Mouse (Mus musculus): ENCODE measurements around the gene Mfsd11.
"Not testable (repeated sequence)": the region's sequence is repeated elsewhere in the genome, so short reads cannot be mapped to it uniquely, and the experiment has no call there.

Gene Mfsd11

DNA sequence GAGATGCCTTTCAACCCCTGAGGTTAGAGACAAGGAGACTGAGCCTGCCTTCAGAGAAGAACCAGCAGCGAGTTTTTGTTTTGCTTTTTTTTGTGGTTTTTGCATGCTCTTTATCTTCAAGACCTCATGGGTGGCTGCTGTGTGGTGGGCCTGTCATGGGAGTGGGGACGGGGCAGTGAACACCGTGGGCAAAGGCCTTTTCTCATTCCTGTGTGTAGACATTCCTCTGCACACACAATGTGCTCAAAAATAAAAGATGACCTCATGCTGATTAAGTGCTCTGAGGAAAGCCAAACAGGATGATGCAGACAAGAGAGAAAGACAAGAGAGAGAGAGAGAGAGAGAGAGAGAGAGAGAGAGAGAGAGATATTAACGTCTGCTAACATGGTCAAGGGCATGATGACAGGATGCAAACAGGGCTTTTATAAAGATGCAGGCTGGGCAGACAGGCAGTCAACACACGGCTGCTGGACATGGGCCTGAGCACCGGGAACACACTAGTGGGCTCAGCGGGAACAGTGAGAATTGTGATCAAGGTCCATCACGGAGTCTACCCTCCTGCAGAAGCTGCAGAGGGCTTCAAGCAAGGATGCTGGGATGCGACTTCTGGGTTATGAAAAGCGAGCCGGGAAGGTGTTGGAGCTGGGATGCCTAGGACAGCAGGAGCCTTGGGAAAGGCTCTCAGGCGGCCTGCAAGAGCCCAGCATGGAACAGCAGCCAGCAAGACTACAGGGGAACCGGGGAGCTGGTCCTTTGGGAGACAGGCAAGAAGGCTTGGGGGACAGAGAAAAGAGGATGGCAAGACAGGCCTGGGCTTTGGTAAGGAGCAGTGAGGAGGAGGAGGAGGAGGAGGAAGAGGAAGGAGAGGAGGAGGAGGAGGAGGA, 30.9 kb upstream of the Mfsd11 start:
- no peak for DNase-seq

GRCm38 (mm10) chr11:116822215-116822614, 30.0 kb upstream of the Mfsd11 start:
- DNase-seq, result no peak

- DNase-seq, result no peak
Measured at GRCm38 (mm10) chr11:116822626-116823025, 29.6 kb upstream of the Mfsd11 start.

DNA sequence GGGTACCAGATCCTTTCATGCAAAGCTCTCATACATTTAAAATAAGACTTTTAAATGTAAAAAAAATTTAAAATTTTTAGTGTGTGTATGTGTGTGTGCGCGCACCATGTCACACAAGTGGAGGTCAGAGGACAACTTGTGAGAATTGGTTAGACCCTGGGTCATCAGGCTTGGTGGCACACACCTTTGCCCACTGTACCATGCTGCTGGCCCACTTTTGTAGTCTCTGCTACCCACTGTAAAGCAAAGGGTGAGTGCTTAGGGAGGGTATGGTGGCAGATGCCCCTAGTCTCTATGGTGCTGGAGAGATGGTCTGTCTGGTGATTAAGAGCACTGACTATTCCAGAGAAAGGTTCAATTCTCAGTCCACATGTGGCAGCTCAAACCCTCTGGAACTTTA, 29.0 kb upstream of the Mfsd11 start:
- no peak for DNase-seq

DNA sequence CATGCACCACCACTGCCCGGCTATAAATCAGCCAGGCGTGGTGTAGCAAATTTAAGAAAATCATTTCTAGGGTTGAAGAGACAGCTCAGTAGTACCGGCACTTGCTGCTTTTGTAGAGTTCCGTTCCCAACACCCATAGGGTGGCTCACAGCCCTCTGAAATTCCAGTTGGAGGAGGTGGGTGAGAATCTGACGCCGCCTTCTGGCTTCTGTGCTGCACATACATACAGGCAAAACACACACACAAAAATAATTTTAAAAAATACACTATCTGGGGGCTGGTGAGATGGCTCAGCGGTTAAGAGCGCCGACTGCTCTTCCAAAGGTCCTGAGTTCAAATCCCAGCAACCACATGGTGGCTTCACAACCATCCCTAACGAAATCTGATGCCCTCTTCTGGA, 28.4 kb upstream of the Mfsd11 start:
- not testable (repeated sequence) for DNase-seq

GRCm38 (mm10) chr11:116825230-116825629, 27.0 kb upstream of the Mfsd11 start:
- no peak for DNase-seq

GRCm38 (mm10) chr11:116826550-116827504, 25.4 kb upstream of the Mfsd11 start:
- no peak for DNase-seq

GRCm38 (mm10) chr11:116827534-116828165, 24.6 kb upstream of the Mfsd11 start, which contains the start of gene Mxra7:
Mxra7 (minus strand) TSS chr11:116828046.
- no peak for DNase-seq

- no peak for DNase-seq
Measured at GRCm38 (mm10) chr11:116832172-116832685, 20.0 kb upstream of the Mfsd11 start.

DNA sequence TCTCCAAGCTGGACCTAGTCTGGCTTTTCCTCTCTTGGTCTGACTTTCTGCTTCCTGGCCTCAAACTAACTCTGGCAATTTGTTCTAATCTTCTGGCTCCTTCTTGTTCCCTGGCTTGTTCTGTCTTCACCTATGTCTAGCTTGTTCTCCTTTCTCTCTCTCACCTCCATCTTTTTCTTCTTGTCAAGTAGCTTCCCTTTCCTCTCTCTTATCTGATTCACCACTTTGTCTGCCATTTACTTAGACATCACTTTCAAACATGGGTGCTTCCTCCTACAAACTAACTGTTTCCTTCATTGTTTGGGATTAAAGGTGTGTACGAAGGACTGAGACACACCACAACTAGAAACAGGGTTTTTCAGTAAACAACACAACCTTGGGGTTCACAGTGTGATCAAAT, 17.3 kb upstream of the Mfsd11 start:
- DNase-seq, result no peak

DNA sequence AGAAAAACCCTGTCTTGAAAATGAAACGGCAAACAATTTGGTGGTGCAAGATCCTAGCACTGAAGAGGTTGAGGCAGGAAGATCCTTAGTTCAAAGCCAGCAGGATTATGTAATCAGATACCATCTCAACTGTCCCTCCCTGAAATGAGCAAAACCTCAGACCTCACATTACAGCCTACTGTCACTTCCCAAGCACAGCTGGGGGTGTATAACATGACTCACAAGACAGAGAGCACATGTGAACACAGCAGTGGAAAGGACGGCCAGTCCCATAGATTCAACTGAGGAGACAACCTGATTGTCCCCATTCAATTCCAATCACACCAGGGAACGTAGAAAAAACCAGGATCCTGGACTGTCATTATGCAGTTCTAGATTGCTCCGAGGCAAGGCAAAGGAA, 16.0 kb upstream of the Mfsd11 start:
- DNase-seq, result no peak

DNA sequence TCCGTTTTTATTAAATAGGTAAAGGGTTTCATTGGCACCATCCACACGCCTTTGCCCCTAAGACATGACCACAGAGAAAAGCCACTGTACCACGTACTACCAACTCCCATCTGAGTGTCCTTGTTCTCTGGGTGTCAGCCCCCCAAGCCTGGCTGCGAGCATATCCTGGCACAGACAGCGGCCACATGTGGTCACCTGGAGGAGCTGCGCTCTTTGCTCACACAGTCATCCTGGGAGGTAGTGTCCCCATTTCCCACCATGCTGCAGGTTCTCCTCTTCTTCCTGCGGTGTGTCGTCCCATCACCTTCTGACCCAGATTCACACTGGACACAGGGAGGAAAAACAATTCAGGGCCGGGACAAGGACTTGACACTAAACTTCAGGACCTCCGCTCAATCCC, 14.8 kb upstream of the Mfsd11 start:
- DNase-seq, result no peak

DNA sequence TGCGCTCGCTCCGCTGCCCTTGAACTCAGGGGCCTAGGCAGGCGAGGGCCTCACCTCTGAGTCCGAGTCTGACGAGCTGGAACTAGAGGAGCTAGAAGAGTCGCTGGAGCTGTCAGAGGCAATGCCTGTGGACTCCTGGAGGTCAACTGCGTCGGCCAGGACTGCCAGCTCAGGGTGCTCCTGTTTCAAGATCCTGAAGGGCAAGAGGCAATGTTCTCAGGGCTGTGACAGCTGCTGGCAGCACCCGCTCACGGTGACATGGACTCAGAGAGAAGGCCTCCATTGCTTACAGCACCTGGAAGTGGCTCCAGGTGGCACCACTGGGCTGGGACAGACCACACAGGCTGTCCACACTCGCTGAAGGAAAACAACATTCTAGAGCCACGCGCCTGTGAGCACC, 13.3 kb upstream of the Mfsd11 start:
- DNase-seq, result no peak

DNA sequence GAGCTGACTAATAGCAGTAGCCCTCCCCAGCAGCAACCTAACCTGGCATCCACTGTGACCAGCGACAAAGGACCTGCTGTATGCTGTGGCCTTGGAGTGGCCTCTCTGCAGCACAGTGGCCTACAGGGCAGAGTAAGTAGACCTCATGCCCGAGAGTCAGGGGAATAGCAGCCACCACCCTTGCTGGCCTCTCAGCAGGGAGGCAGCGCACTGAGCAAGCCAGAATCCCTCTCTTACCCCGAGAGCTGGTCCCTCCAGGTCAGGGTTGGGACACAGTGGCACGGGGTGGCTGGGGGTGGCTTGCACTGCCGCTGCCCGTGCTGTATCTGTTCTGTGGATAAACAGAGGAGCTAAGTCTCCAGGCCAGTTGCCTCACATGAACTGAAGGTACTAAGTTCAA, 12.6 kb upstream of the Mfsd11 start:
- no peak for DNase-seq

DNA sequence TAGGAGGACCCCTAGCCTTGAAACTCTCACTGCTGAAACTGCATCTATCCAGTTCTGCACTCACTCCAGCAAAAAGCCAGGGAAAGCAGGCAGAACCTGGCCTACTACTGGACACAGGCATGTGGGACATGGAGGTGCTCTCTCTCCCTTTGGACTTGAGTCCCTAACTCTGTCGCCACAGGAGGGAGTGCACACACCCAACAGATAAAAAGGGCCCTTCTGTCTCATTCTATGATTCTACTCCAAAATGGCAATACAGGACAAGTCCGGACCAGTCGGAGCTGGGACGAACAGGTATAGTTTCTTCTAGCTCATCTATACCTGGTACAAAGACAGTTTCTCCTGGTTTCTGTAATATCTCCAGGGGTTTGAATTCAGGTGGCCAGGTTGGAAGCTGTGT, 11.5 kb upstream of the Mfsd11 start:
- DNase-seq, result no peak

DNA sequence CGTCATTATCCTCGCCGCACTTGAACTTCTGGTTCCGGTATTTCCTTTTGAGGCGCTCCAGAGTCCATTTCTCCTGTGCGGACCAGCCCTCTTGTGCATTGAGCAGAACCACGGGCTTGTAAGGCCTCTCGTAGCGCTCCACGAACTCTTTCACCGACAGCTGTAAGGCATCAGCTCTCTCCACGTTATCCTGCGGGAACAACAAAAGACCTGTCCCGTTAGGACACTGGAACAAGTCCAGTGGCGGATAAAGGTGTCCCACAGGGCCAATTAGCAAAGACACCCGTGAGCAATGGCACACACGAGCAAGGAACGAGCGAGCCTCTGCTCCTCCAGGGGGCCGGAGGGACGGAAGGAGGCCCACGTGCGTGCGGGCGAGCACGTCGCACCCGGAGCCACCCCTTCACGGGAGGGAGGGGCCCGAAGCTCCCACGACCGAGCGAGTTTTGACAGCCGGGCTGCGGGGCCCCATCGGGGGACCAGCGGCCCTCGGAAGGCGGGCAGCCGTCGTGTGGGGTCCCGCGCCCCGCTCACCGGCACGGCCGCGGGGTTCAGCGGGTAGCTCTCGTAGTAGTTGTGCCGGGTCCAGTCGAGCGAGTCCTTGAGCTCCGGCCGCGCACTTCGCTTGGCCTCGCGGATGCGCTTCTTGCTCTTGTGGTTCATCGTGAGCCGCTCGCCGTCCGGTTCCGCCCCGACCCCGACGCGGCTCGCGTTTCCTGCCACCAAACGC, 9.5 kb upstream of the Mfsd11 start:
- peak; percentile 64 to 74 for DNase-seq

GRCm38 (mm10) chr11:116843261-116844233, 8.7 kb upstream of the Mfsd11 start, which contains the start of the genes Mettl23 and Jmjd6:
Mettl23 (plus strand) TSS chr11:116843278.
Jmjd6 (minus strand) TSS chr11:116843449.
- DNase-seq, result peak; percentile 96 to 97

- DNase-seq, result no peak
Measured at GRCm38 (mm10) chr11:116846593-116847181, 5.6 kb upstream of the Mfsd11 start.

DNA sequence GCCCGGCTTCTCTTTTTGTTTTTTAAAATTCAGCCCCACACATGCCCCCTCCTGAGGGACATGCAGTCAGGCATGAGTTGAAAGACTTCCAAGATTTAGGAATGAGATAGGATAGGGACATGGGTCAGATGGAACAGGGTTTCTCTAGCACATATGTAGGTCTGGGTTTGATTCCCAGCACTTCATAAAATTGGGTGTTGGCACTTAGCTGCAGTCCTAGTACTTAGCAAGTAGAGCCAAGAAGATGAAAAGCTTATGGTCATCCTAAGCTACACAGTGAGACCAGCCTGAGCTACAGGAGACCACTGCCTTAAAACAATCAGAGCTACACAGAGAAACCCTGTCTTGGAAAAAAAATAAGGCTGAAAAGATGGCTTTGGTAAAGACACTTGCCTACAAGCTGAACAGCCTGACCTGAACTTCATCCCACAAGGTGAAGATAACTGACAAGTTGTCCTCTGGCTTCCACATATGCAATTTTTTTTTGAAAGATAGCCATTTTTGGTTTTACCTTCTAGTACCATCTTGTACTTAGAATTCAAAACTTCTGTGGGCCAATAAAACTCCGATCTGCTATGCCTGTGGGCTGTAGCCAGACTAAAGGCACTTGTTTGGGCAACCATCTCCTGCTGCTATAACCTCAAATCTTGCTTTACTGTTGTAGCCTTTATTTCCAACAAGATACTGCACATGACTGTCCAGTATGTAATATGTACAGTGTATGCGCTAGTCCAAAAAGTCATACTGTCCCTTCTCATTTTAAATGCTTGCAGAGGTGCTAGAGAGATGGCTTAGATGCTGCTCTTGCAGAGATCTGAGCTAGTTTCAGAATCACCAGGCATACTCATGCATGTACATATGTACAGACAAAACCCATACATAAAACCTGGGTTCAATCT, 4.8 kb upstream of the Mfsd11 start:
- no peak for DNase-seq
